Mouse (Mus musculus) CH12.LX (cell line): Measurements from ENCODE around the gene Olfr876. TPM values are rescaled to one million over a fixed set of nuclear protein-coding genes. Genes with fewer than 3 reads are reported as not detected.

Experiments used
- DNase-seq: peaks from one replicate; pipeline ENCODE4 v3.0.0-alpha.2; 2013; ENCODE audit errors: extremely low read depth
- H3K27ac ChIP-seq: 2 replicates; pipeline ENCODE4 v1.5.1; 2012; ENCODE audit warnings: low read depth, mild to moderate bottlenecking, control low read depth, moderate library complexity; ENCODE audit not compliant: insufficient read depth
- H3K27me3 ChIP-seq: replicated peaks from 2 replicates; pipeline ENCODE3; 2012; ENCODE audit warnings: inconsistent platforms
- H3K36me3 ChIP-seq, 2 experiments: replicated peaks in 1 of 2; 2 replicates each; pipeline versions ENCODE3 to v1.6.1; 2012; ENCODE audit warnings: inconsistent platforms in 1 of 2, low read length in 1 of 2, mild to moderate bottlenecking in 1 of 2, mixed read lengths in 1 of 2, moderate library complexity in 1 of 2; ENCODE audit not compliant: control insufficient read depth in 1 of 2, insufficient read depth in 1 of 2
- H3K4me1 ChIP-seq, 2 experiments: 2 replicates each; pipeline ENCODE4 v1.6.1; 2012; ENCODE audit warnings: inconsistent platforms in 1 of 2, moderate library complexity in 1 of 2; ENCODE audit not compliant: insufficient read depth in 2 of 2, control insufficient read depth in 1 of 2
- H3K4me2 ChIP-seq: 2 replicates; pipeline ENCODE4 v1.6.1; 2012; ENCODE audit warnings: low read depth, mild to moderate bottlenecking, control low read depth; ENCODE audit not compliant: poor library complexity, insufficient read depth, severe bottlenecking
- H3K4me3 ChIP-seq, 3 experiments: fragments of 150-350 bp in 1 of 3; sonication (generic) in 1 of 3; replicated peaks in 1 of 3; 2 replicates each; pipeline versions ENCODE3 to v1.5.1; 2011 to 2012; ENCODE audit warnings: low read depth in 2 of 3, low read length in 2 of 3, mild to moderate bottlenecking in 2 of 3, moderate library complexity in 2 of 3, control low read depth in 1 of 3, improper control_type of control experiment in 1 of 3, inconsistent platforms in 1 of 3, mixed read lengths in 1 of 3; ENCODE audit not compliant: poor library complexity in 1 of 3
- H3K79me2 ChIP-seq: replicated peaks from 2 replicates; pipeline ENCODE4 v1.6.1; 2012; ENCODE audit warnings: mild to moderate bottlenecking, moderate library complexity; ENCODE audit not compliant: control insufficient read depth, poor library complexity, insufficient read depth, severe bottlenecking; ENCODE audit errors: extremely low read depth
- H3K9ac ChIP-seq: 2 replicates; pipeline ENCODE4 v1.6.1; 2012; ENCODE audit warnings: low read depth, mild to moderate bottlenecking, control low read depth, moderate library complexity; ENCODE audit not compliant: insufficient read depth
- H3K9me3 ChIP-seq: replicated peaks from 2 replicates; pipeline ENCODE3; 2012; ENCODE audit warnings: low read length, inconsistent platforms, mixed read lengths
- CHD2 ChIP-seq: IDR thresholded peaks from 2 replicates; pipeline ENCODE4 v1.6.1; 2011; ENCODE audit warnings: low read length, improper control_type of control experiment
- CTCF ChIP-seq, 2 experiments: IDR thresholded peaks in 1 of 2; conservative IDR thresholded peaks in 1 of 2; 2 replicates each; pipeline ENCODE4 v1.5.1; 2011 to 2012; ENCODE audit warnings: low read depth in 2 of 2, low read length in 2 of 2, improper control_type of control experiment in 1 of 2, inconsistent platforms in 1 of 2, mild to moderate bottlenecking in 1 of 2, moderate library complexity in 1 of 2
- E2F4 ChIP-seq: IDR thresholded peaks from 2 replicates; pipeline ENCODE4 v1.6.1; 2011; ENCODE audit warnings: low read depth, low read length, improper control_type of control experiment; ENCODE audit not compliant: insufficient replicate concordance
- EP300 ChIP-seq: IDR thresholded peaks from 2 replicates; pipeline ENCODE4 v1.6.1; 2011; ENCODE audit warnings: low read length, improper control_type of control experiment
- GABPA ChIP-seq: IDR thresholded peaks from 2 replicates; pipeline ENCODE4 v1.6.1; 2012; ENCODE audit warnings: low read depth, low read length, improper control_type of control experiment, inconsistent platforms; ENCODE audit not compliant: insufficient replicate concordance
- JUND ChIP-seq: conservative IDR thresholded peaks from 2 replicates; pipeline ENCODE4 v1.6.1; 2011; ENCODE audit warnings: low read depth, low read length, improper control_type of control experiment
- KAT2A ChIP-seq: IDR thresholded peaks from 2 replicates; pipeline ENCODE4 v1.6.1; 2012; ENCODE audit warnings: low read length, improper control_type of control experiment, inconsistent platforms; ENCODE audit not compliant: insufficient replicate concordance
- MAX ChIP-seq: IDR thresholded peaks from 2 replicates; pipeline ENCODE4 v1.6.1; 2011; ENCODE audit warnings: low read length, improper control_type of control experiment
- MAZ ChIP-seq: IDR thresholded peaks from 2 replicates; pipeline ENCODE4 v1.6.1; 2012; ENCODE audit warnings: low read depth, mild to moderate bottlenecking, inconsistent platforms, low read length, improper control_type of control experiment, moderate library complexity
- MEF2A ChIP-seq: IDR thresholded peaks from 2 replicates; pipeline ENCODE4 v1.6.1; 2014; ENCODE audit warnings: low read depth, mild to moderate bottlenecking, inconsistent platforms, low read length, improper control_type of control experiment, borderline replicate concordance
- MXI1 ChIP-seq: IDR thresholded peaks from 2 replicates; pipeline ENCODE4 v1.6.1; 2011; ENCODE audit warnings: mild to moderate bottlenecking, low read depth, low read length, improper control_type of control experiment
- MYC ChIP-seq: IDR thresholded peaks from 2 replicates; pipeline ENCODE4 v1.6.1; 2011; ENCODE audit warnings: low read depth, mild to moderate bottlenecking, improper control_type of control experiment, low read length
- NELFE ChIP-seq: IDR thresholded peaks from 2 replicates; pipeline ENCODE4 v1.6.1; 2011; ENCODE audit warnings: low read depth, low read length, improper control_type of control experiment
- PAX5 ChIP-seq: IDR thresholded peaks from 2 replicates; pipeline ENCODE4 v1.6.1; 2012; ENCODE audit warnings: low read length, inconsistent platforms, mixed read lengths
- POLR2A ChIP-seq: IDR thresholded peaks from 2 replicates; pipeline ENCODE4 v1.6.1; 2011; ENCODE audit warnings: low read depth, mild to moderate bottlenecking, improper control_type of control experiment, low read length
- POLR2AphosphoS2 ChIP-seq: IDR thresholded peaks from 2 replicates; pipeline ENCODE4 v1.6.1; 2011; ENCODE audit warnings: low read depth, low read length, improper control_type of control experiment
- RAD21 ChIP-seq: IDR thresholded peaks from 2 replicates; pipeline ENCODE4 v1.6.1; 2011; ENCODE audit warnings: low read depth, mild to moderate bottlenecking, low read length, improper control_type of control experiment, moderate library complexity
- SMC3 ChIP-seq: IDR thresholded peaks from 2 replicates; pipeline ENCODE4 v1.6.1; 2011; ENCODE audit warnings: low read depth, low read length, improper control_type of control experiment
- TBP ChIP-seq: conservative IDR thresholded peaks from 2 replicates; pipeline ENCODE4 v1.6.1; 2011; ENCODE audit warnings: low read depth, low read length, improper control_type of control experiment
- USF2 ChIP-seq: conservative IDR thresholded peaks from 2 replicates; pipeline ENCODE4 v1.6.1; 2011; ENCODE audit warnings: low read depth, low read length, improper control_type of control experiment
- ZKSCAN1 ChIP-seq: IDR thresholded peaks from 2 replicates; pipeline ENCODE4 v1.6.1; 2012; ENCODE audit warnings: low read depth, inconsistent platforms, low read length, improper control_type of control experiment, borderline replicate concordance
- dilution Hi-C: fragments of 300-500 bp; cut with MboI; formaldehyde crosslinking; loops from 2 replicates; pipeline ENCODE4 v1.14.3; 2020; ENCODE audit warnings: low sequenced_read_pairs; ENCODE audit not compliant: extremely low pct_unique_long_range_greater_than_20kb, extremely low pct_ligation_motif_present
- in situ Hi-C: fragments of 300-500 bp; cut with MboI; formaldehyde crosslinking; loops from 3 replicates; pipeline ENCODE4 v1.14.3; 2019; ENCODE audit warnings: low sequenced_read_pairs, low pct_ligation_motif_present, low pct_unique_long_range_greater_than_20kb, mixed read lengths
- polyA plus RNA-seq: library from polyadenylated mRNA; unstranded; fragments of >175 nt; gene quantifications from 2 replicates; pipeline ENCODE4 v1.2.1, GENCODE M21; 2012; ENCODE audit warnings: low read depth; ENCODE audit not compliant: insufficient read length
- total RNA-seq, 2 experiments: library from RNA; depleted of rRNA; stranded (reverse); fragments of 300-350 nt in 1 of 2; fragments of >200 nt in 1 of 2; gene quantifications; 2 replicates each; pipeline ENCODE4 v1.2.3; 2012 to 2014

Olfr876 gene
- total and polyA plus RNA-seq, 3 experiments: not detected

GRCm38 (mm10) chr9:37762541-37762940 is 40.3 kb upstream of the Olfr876 start:
- Histone ChIP-seq H3K36me3 (no peaks in the 10 kb centered on the region), H3K27me3 (no peaks in the 10 kb centered on the region), H3K27ac (no peak overlapping the region), H3K79me2 (no peaks in the 10 kb centered on the region), H3K4me3 (no peak overlapping the region), H3K9me3 (no peaks in the 10 kb centered on the region), H3K9ac (no peak overlapping the region), H3K4me2 (no peak overlapping the region), H3K4me1 (no peaks in the 10 kb centered on the region)
- dilution Hi-C loops: no loop called here
- DNase-seq: peak; percentile 54
- in situ Hi-C loops: loop anchor here (25.0 kb wide), 1 partner anchor 175 kb away; no protein-coding TSS in a partner anchor
- TF ChIP-seq MYC (no peak), CTCF (conservative IDR thresholded peaks at IDR 0.05 in 1 of 2, IDR thresholded peaks at IDR 0.05 in 1 of 2; ENCODE audit: low read depth in 2 of 2, low read length in 2 of 2) (peak; percentile 52 to 72), RAD21 (peak; percentile 68), SMC3 (peak; percentile 80)

GRCm38 (mm10) chr9:37770661-37771060 is 32.2 kb upstream of the Olfr876 start:
- Histone ChIP-seq H3K36me3 (no peaks in the 10 kb centered on the region), H3K27me3 (no peaks in the 10 kb centered on the region), H3K9me3 (no peaks in the 10 kb centered on the region), H3K79me2 (no peaks in the 10 kb centered on the region), H3K9ac (no peak overlapping the region), H3K4me3 (no peak overlapping the region), H3K27ac (no peak overlapping the region), H3K4me2 (no peak overlapping the region), H3K4me1 (no peaks in the 10 kb centered on the region)
- in situ Hi-C loops (loop anchor here (25.0 kb wide), 1 partner anchor 167 kb away; no protein-coding TSS in a partner anchor), dilution Hi-C loops (no loop called here)
- TF ChIP-seq EP300 (no peak), GABPA (no peak), JUND (no peak), CTCF (conservative IDR thresholded peaks at IDR 0.05 in 1 of 2, IDR thresholded peaks at IDR 0.05 in 1 of 2; ENCODE audit: low read depth in 2 of 2, low read length in 2 of 2) (no peak), CHD2 (no peak), KAT2A (no peak), SMC3 (no peak), POLR2AphosphoS2 (no peak), MYC (no peak), ZKSCAN1 (no peak), E2F4 (no peak), MAZ (no peak), PAX5 (no peak), USF2 (no peak)
- no peak for DNase-seq

- Histone ChIP-seq H3K27ac (no peak within 1 kb of the TSS), H3K4me2 (no peak within 1 kb of the TSS), H3K4me1 (no peaks in the 10 kb centered on the region), H3K9ac (no peak within 1 kb of the TSS), H3K9me3 (no peaks in the 10 kb centered on the region), H3K27me3 (no peaks in the 10 kb centered on the region), H3K79me2 (no peaks in the 10 kb centered on the region), H3K4me3 (no peak within 1 kb of the TSS), H3K36me3 (no peaks in the 10 kb centered on the region)
- in situ Hi-C loops (loop anchor here (25.0 kb wide), 1 partner anchor 166 kb away; no protein-coding TSS in a partner anchor), dilution Hi-C loops (no loop called here)
- TF ChIP-seq MXI1: no peak
- TF ChIP-seq POLR2A: no peak
- no peak for TF ChIP-seq USF2
- TF ChIP-seq CTCF (conservative IDR thresholded peaks at IDR 0.05 in 1 of 2, IDR thresholded peaks at IDR 0.05 in 1 of 2; ENCODE audit: low read depth in 2 of 2, low read length in 2 of 2): no peak
- TF ChIP-seq MEF2A: no peak
- TF ChIP-seq KAT2A: no peak
- no peak for TF ChIP-seq GABPA
- TF ChIP-seq TBP: no peak
- TF ChIP-seq MAZ: no peak
- TF ChIP-seq NELFE: no peak
- no peak for TF ChIP-seq MAX
- no peak for TF ChIP-seq ZKSCAN1
- TF ChIP-seq E2F4: no peak
- DNase-seq: no peak
Measured at GRCm38 (mm10) chr9:37771759-37772158, 31.1 kb upstream of the Olfr876 start, which contains the start of gene Olfr875. TSS of gene Olfr875 (plus strand) at chr9:37771857.
